Mouse (Mus musculus) neural tube, embryonic 11.5 days (tissue): ENCODE data around the gene Ccdc183. TPM values are rescaled to one million over a fixed set of nuclear protein-coding genes. Genes with fewer than 3 reads are reported as not detected.

Source experiments
- ATAC-seq: fragments of 200-750 bp; cut with Nextera tagmentation; 2 replicates; pipeline ENCODE4 v1.8.0; 2017; ENCODE audit warnings: moderate number of reproducible peaks, mild to moderate bottlenecking, moderate TSS enrichment, moderate library complexity; ENCODE audit not compliant: insufficient read depth, low FRiP score, low TSS enrichment
- DNase-seq: peaks from one replicate; pipeline ENCODE4 v3.0.0-alpha.2; 2015; ENCODE audit warnings: low spot score
- H3K27ac ChIP-seq: fragments of 300-500 bp; sonication (generic); 2 replicates; pipeline ENCODE4 v1.5.1; 2014; ENCODE audit warnings: low read depth, mild to moderate bottlenecking, low read length
- H3K27me3 ChIP-seq: fragments of 300-500 bp; sonication (generic); 2 replicates; pipeline ENCODE4 v1.6.1; 2014; ENCODE audit warnings: mild to moderate bottlenecking, low read length, mixed read lengths; ENCODE audit not compliant: control insufficient read depth, insufficient read depth
- H3K36me3 ChIP-seq: fragments of 300-500 bp; sonication (generic); 2 replicates; pipeline ENCODE4 v1.6.1; 2014; ENCODE audit warnings: mild to moderate bottlenecking, low read length, moderate library complexity, mixed read lengths; ENCODE audit not compliant: control insufficient read depth, insufficient read depth
- H3K4me1 ChIP-seq: fragments of 300-500 bp; sonication (generic); 2 replicates; pipeline ENCODE4 v1.6.1; 2014; ENCODE audit warnings: low read length, mixed read lengths; ENCODE audit not compliant: control insufficient read depth, insufficient read depth
- H3K4me2 ChIP-seq: fragments of 300-500 bp; sonication (generic); 2 replicates; pipeline ENCODE4 v1.6.1; 2014; ENCODE audit warnings: low read depth, mild to moderate bottlenecking, moderate library complexity
- H3K4me3 ChIP-seq: fragments of 300-500 bp; sonication (generic); 2 replicates; pipeline ENCODE4 v1.5.1; 2014; ENCODE audit warnings: low read depth, low read length
- H3K9ac ChIP-seq: fragments of 300-500 bp; sonication (generic); 2 replicates; pipeline ENCODE4 v1.6.1; 2014; ENCODE audit warnings: mild to moderate bottlenecking, low read length
- H3K9me3 ChIP-seq: fragments of 300-500 bp; sonication (generic); 2 replicates; pipeline ENCODE4 v1.6.1; 2016; ENCODE audit warnings: low read length; ENCODE audit not compliant: control insufficient read depth
- WGBS: fragments of 180-500 bp; shearing (Covaris S2); extraction: QIAGEN DNeasy Blood & Tissue Kit; methylation state at CpG from one replicate; pipeline ENCODE4 v1.1.7; 2014; 5-methylcytosine and 5-hydroxymethylcytosine counted together
- polyA plus RNA-seq: library from polyadenylated mRNA; unstranded; fragments of >200 nt; fragmentation: Nextera tagmentation; extraction: Ambion mirVana; gene quantifications from 2 replicates; pipeline ENCODE4 v1.2.1, GENCODE M21; 2014

Ccdc183 gene
- polyA plus RNA-seq, 1 experiment from 2014 or later = 0.20 TPM

GRCm38 (mm10) chr2:25596765-25597510 is 20.5 kb downstream of the Ccdc183 start:
- Histone ChIP-seq H3K4me3 (no peak overlapping the region), H3K27me3 (no peaks in the 10 kb centered on the region), H3K36me3 (peaks cover 32% of the 10 kb centered on the region), H3K4me1 (no peaks in the 10 kb centered on the region), H3K4me2 (no peak overlapping the region), H3K9me3 (no peaks in the 10 kb centered on the region), H3K27ac (no peak overlapping the region), H3K9ac (no peak overlapping the region)
- no peak for ATAC-seq
- no peak for DNase-seq
- 96% methylated on average over 5 of the region's 5 CpGs for WGBS

DNA sequence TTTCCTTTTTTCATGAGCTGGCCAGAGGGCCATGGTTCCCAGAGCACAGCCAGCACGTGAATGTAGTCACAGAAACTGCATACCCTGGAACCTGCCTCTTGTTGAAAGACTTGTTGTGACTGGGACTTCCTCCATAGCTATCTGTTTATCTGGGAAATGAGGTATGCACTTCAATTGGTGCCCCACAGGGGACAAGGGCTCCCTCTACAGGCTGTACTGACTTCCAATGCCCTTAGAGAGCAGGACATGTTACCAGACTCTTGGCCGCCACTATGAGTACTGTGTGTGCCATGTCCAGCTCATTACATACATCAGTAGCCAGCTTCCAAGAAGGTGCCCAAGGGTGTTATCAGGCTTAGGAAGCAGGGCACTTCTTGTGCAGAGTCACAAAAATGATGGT is 25.6 kb downstream of the Ccdc183 start:
- Histone ChIP-seq H3K4me2 (no peak overlapping the region), H3K27ac (no peak overlapping the region), H3K36me3 (peaks cover 13% of the 10 kb centered on the region), H3K4me3 (no peak overlapping the region), H3K4me1 (no peaks in the 10 kb centered on the region), H3K9ac (no peak overlapping the region), H3K27me3 (no peaks in the 10 kb centered on the region), H3K9me3 (no peaks in the 10 kb centered on the region)
- 79% methylated on average over 2 of the region's 2 CpGs for WGBS
- ATAC-seq (no peak), DNase-seq (no peak)

GRCm38 (mm10) chr2:25588227-25588907 is 29.1 kb downstream of the Ccdc183 start:
- Histone ChIP-seq H3K27ac (no peak overlapping the region), H3K27me3 (no peaks in the 10 kb centered on the region), H3K9me3 (no peaks in the 10 kb centered on the region), H3K9ac (no peak overlapping the region), H3K4me2 (no peak overlapping the region), H3K4me1 (no peaks in the 10 kb centered on the region), H3K4me3 (no peak overlapping the region), H3K36me3 (peaks cover 14% of the 10 kb centered on the region)
- no peak for ATAC-seq
- no peak for DNase-seq
- WGBS = 96% methylated on average over 8 of the region's 8 CpGs

DNA sequence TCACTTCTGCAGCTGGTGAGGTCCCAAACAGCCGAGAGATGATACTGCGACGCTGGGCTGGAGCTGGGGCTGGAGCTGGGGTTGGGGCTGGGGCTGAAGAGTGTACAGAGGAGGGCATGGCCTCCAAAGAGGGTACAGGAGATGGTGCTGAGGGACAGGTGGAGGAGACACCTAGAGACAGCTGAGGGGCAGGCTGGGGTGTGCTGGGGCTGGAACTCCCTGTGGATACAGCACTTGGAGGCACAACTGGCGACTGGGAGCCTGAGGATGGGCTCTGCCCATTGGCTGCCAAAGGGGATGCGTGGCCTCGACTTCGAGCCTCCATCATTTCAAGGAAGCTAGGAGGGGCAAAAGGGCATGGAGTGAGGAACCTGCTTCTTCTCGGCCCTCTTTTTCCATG is 30.2 kb downstream of the Ccdc183 start:
- no peak overlapping the region for H3K4me2 ChIP-seq
- H3K27me3 ChIP-seq = no peaks in the 10 kb centered on the region
- H3K4me3 ChIP-seq = no peak overlapping the region
- H3K4me1 ChIP-seq = peaks cover 6% of the 10 kb centered on the region
- H3K36me3 ChIP-seq = peaks cover 9% of the 10 kb centered on the region
- no peak for ATAC-seq
- 88% methylated on average over 8 of the region's 8 CpGs for WGBS
- H3K9ac ChIP-seq = no peak overlapping the region
- H3K9me3 ChIP-seq = no peaks in the 10 kb centered on the region
- DNase-seq = no peak
- H3K27ac ChIP-seq = no peak overlapping the region

DNA sequence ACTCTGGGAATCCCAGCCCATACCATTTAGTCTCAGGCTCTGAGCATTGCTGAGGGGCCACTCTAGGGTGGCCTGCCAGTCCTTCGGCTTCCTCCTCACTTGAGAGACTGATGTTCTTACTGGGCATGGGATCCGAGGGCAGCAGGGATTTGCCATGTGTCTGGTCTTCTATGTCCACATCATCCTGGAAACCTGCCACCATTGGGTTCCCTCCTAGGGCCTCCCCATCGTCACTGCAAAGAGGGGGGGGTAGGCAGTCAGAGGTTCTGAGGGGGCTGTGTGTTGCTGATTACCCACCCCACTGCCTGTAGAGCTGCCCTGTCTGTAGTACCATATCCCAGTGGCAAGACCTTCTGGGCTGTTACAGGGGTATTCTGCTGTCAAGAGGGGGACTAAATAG is 31.9 kb downstream of the Ccdc183 start:
- Histone ChIP-seq H3K4me3 (no peak overlapping the region), H3K27ac (no peak overlapping the region), H3K4me1 (peaks cover 9% of the 10 kb centered on the region), H3K36me3 (peaks cover 7% of the 10 kb centered on the region; the same call in 1 of the 2 replicates), H3K4me2 (no peak overlapping the region), H3K9me3 (no peaks in the 10 kb centered on the region), H3K9ac (no peak overlapping the region), H3K27me3 (peaks cover 8% of the 10 kb centered on the region)
- DNase-seq (no peak), ATAC-seq (no peak)
- WGBS = 96% methylated on average over 3 of the region's 3 CpGs

DNA sequence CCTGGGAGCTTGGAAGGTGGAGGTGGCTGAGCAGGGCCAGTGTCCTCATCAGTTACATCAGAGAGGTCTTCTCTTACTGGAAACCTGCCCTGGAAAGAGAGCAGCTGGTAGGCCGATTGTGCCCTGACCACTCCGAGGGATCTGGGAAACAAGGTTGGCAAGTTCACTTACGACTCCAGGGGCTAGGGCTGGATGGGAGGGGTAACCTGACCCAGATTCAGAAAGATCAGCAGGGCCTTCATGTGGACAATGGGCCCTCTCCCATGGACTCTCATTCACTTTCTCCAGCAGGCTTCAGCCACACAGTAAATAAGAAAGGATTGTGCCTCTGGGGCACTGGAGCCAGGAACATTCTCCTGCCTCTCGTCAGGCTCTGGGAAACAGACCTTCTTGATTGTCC is 32.6 kb downstream of the Ccdc183 start:
- no peak for ATAC-seq
- Histone ChIP-seq H3K4me2 (no peak overlapping the region), H3K4me3 (no peak overlapping the region), H3K9ac (no peak overlapping the region), H3K27ac (no peak overlapping the region), H3K27me3 (peaks cover 16% of the 10 kb centered on the region), H3K9me3 (no peaks in the 10 kb centered on the region), H3K36me3 (peaks cover 7% of the 10 kb centered on the region; the same call in 1 of the 2 replicates), H3K4me1 (peaks cover 9% of the 10 kb centered on the region)
- WGBS = 82% methylated on average over 4 of the region's 4 CpGs
- DNase-seq = no peak

DNA sequence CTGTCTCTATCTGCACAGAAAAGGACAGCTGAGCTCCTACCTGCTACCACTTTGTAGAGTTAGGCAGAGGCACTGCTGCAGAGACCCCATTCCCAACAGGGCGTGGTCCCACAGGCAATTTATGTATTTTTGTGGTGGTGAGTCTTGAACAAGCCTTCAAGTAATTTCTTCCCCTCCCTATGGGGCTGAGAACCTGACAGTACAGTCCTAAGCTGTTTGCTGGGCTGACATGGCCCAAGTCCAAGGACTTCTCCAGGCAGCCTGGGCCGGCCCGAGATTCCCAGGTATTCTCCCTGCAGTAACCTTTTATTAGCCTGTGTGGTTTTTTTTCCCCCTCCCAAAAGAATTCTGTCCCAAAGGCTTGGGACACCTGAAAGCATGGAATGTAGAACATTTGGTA is 33.3 kb downstream of the Ccdc183 start:
- Histone ChIP-seq H3K4me1 (peaks cover 15% of the 10 kb centered on the region), H3K4me2 (no peak overlapping the region), H3K9ac (no peak overlapping the region), H3K27me3 (peaks cover 23% of the 10 kb centered on the region), H3K9me3 (no peaks in the 10 kb centered on the region), H3K36me3 (peaks cover 7% of the 10 kb centered on the region; the same call in 1 of the 2 replicates), H3K27ac (no peak overlapping the region), H3K4me3 (no peak overlapping the region)
- WGBS = 96% methylated on average over 3 of the region's 3 CpGs
- ATAC-seq (no peak), DNase-seq (no peak)

DNA sequence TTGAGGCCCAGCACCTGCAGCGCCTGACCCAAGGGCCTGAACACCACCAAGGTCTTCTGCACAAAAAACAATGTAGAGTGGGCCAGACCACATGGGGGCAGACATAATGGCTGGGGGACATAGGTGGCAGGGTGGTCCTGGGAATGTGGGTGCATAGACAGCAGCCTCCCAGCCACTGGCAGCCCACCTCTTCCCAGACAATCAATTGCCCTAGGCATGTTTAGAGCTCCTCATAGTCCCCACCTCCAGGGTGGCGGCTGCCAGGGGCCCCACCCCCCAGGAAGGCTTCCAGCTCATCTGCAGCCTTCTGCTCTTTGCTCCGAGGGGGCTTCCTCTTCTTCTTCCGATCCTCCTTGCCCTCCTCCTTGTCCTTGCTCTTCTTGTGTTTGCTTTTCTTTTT is 33.9 kb downstream of the Ccdc183 start:
- H3K36me3 ChIP-seq = peaks cover 7% of the 10 kb centered on the region; the same call in 1 of the 2 replicates
- no peak overlapping the region for H3K9ac ChIP-seq
- ATAC-seq = no peak
- no peaks in the 10 kb centered on the region for H3K9me3 ChIP-seq
- no peak for DNase-seq
- H3K27me3 ChIP-seq = peaks cover 28% of the 10 kb centered on the region
- H3K27ac ChIP-seq = no peak overlapping the region
- 80% methylated on average over 4 of the region's 4 CpGs for WGBS
- H3K4me2 ChIP-seq = no peak overlapping the region
- H3K4me1 ChIP-seq = peaks cover 16% of the 10 kb centered on the region
- H3K4me3 ChIP-seq = no peak overlapping the region

DNA sequence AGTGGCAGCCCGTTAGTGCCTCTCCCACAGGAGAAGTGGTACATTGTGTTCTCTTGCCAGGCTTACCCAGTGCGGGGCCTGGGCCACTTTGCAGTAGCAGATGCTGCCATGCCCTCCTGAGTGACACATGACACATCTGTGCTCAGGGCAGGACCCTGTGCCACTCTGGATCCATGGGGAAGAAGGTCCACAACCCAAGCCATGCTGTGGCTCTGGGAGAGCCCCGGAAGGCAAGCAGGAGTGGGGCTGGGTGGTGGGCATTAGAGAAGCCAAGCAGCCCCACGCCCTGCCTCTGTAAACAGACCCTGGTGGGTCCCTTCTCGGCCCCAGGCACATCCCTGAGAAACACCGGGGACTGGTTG is 34.4 kb downstream of the Ccdc183 start:
- ATAC-seq (no peak), DNase-seq (no peak)
- Histone ChIP-seq H3K27ac (no peak overlapping the region), H3K27me3 (peaks cover 33% of the 10 kb centered on the region), H3K4me3 (no peak overlapping the region), H3K9me3 (no peaks in the 10 kb centered on the region), H3K4me2 (no peak overlapping the region), H3K36me3 (peaks cover 7% of the 10 kb centered on the region; the same call in 1 of the 2 replicates), H3K9ac (no peak overlapping the region), H3K4me1 (peaks cover 20% of the 10 kb centered on the region)
- WGBS = 87% methylated on average over 6 of the region's 6 CpGs
